Mouse (Mus musculus) gastrocnemius, postnatal 4 days (tissue): ENCODE data around the gene C8g. TPM values are rescaled to one million over a fixed set of nuclear protein-coding genes. Genes with fewer than 3 reads are reported as not detected.
A peak's percentile ranks its signal among the peaks of the same experiment; 100 is the strongest.

Source experiments
- DNase-seq, 2 experiments: peaks; one replicate each; pipeline ENCODE4 v3.0.0; 2021 to 2022; ENCODE audit warnings: low spot score in 2 of 2, mixed read lengths in 2 of 2
- total RNA-seq, 2 experiments: library from RNA; stranded (reverse); gene quantifications; 2 replicates each; pipeline ENCODE4 v1.2.3; 2021

C8g gene
- total RNA-seq, 2 experiments from 2014 or later = 0.74 to 1.2 TPM

DNA sequence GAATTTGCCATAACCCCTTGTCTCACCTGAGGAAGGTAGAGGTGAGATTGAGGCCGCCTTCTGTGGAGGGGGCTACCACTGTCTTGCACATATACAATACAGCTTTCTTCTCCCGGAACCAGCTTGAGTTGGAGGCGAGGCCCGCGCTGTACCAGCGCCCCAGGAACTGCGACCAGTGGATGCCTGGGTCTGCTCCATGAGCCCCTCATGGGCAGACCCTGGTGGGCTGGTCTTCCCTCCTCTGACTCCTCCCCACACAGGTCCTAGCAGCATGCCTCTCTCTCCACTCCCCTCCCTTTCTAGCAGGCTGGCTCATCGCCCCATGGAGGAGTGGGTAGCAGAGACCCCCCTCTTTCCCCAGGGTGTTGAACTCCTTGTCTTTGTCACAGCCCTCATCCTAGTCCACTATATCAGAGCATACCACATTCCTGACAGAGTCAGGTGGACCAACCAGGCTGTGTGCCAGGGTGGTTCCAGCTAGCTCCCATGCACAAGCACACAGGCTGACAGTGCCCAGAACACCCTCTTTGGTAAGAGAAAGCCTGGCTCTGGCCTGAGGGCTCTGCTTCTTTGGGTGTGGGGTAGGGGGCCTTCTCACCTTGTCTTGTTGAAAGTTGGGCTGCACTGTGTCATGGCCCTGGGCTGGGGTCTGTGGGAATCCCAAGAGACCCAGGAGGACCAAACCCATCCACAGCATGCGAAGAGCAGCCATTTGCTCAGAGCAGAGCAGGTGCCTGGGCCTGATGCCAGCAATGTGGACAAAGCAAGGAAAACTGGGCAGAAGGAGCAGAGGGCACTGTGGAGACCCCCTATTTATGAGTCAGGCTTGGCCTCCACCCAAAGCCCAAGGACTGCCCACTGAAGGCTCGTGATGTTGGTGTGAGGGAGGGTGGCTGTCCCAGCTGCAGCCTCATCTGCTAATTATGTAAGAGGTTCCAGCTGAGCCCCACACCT, 32.3 kb downstream of the C8g start:
- no peak for DNase-seq

- DNase-seq = no peak
These were observed 33.8 kb downstream of the C8g start for GRCm38 (mm10) chr2:25467606-25468303.

- DNase-seq = no peak
These were observed 35.5 kb downstream of the C8g start for GRCm38 (mm10) chr2:25465816-25466635.

- no peak for DNase-seq
These were observed 36.3 kb downstream of the C8g start for GRCm38 (mm10) chr2:25465256-25465655.

GRCm38 (mm10) chr2:25463630-25464029, 37.9 kb downstream of the C8g start:
- DNase-seq = no peak

DNA sequence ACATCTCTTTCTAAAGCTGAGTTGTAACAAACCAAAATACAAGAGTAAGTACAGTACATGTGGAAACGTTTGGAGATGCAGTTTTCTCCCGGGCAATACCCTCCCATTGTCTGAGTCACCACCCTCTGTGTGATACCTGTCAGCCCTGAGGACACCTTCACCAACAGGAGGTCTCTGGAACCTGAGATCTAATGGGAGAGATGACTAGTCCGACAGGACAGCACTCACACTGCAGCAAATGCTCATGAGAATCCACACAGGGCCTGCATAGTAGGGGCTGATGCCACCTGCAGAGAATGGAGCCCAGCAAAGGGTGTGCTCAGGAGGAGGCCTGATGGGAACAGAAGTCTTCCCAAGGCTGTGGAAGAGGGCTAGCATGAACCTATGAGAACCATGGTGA, 40.1 kb downstream of the C8g start:
- DNase-seq = no peak

- DNase-seq = peak; percentile 79 to 91
These were observed 40.8 kb downstream of the C8g start, which contains the start of gene Paxx for GRCm38 (mm10) chr2:25460551-25461309. Gene Paxx (minus strand): TSS chr2:25461094.

- DNase-seq = no peak
These were observed 41.4 kb downstream of the C8g start for GRCm38 (mm10) chr2:25460135-25460534.

GRCm38 (mm10) chr2:25458911-25459310, 42.6 kb downstream of the C8g start:
- DNase-seq = peak; percentile 59 to 71

- no peak for DNase-seq
These were observed 44.3 kb downstream of the C8g start for GRCm38 (mm10) chr2:25457022-25457896.

- no peak for DNase-seq
These were observed 45.1 kb downstream of the C8g start, which contains the start of gene Clic3 for GRCm38 (mm10) chr2:25456205-25456953. Gene Clic3 (plus strand): TSS chr2:25456838.

DNA sequence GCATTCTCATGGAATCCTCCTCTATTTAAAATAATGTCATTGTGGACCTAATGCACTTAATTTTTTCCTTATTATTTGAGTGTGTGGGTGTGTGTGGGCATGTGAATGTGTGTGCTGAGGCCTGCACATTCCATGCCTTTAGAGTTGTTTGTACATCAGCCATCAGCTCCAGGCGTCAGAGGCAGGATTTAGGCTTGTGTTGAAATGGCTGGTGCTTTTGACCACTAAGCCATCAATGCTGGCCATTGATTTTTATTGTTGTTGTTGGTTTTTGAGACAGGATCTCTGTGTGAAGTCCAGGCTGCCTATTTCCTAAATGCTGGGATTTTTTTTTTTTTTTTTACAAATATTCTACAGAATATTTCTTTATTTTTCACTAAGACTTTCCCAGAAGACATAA, 48.6 kb downstream of the C8g start:
- DNase-seq = no peak

GRCm38 (mm10) chr2:25450853-25451647, 50.5 kb downstream of the C8g start:
- DNase-seq = no peak

Other genes starting within 250 kb of the C8g start
- gene Tmem203, start 246.3 kb downstream of the C8g start, total RNA-seq = 10 to 100 TPM; 18.8 to 19.7 TPM
- 1 to 10 TPM; 4.8 to 6.3 TPM for gene Tprn, start 239.1 kb downstream of the C8g start, total RNA-seq
- gene Ssna1, start 229.3 kb downstream of the C8g start, total RNA-seq = 10 to 100 TPM; 55.9 to 58.1 TPM
- 10 to 100 TPM; 64.9 to 69.0 TPM for gene Anapc2, start 229.2 kb downstream of the C8g start, total RNA-seq
- not detected for gene Tmem210, start 213.6 kb downstream of the C8g start, total RNA-seq
- gene Lrrc26, start 211.8 kb downstream of the C8g start, total RNA-seq = not detected
- under 1 TPM; 0.17 to 0.26 TPM for gene Grin1, start 182.5 kb downstream of the C8g start, total RNA-seq
- gene Man1b1, start 169.4 kb downstream of the C8g start, total RNA-seq = 10 to 100 TPM; 36.5 to 40.2 TPM
- gene Dpp7, start 145.4 kb downstream of the C8g start, total RNA-seq = 10 to 100 TPM in 1 of 2 experiments, 1 to 10 TPM in 1; 8.1 to 11.9 TPM
- gene Uap1l1, start 136.0 kb downstream of the C8g start, total RNA-seq = 10 to 100 TPM; 11.2 to 14.3 TPM
- gene Sapcd2, start 129.4 kb downstream of the C8g start, total RNA-seq = 1 to 10 TPM; 6.2 TPM
- 10 to 100 TPM; 35.1 to 42.0 TPM for gene Entpd2, start 105.8 kb downstream of the C8g start, total RNA-seq
- 10 to 100 TPM; 41.2 to 45.9 TPM for gene Npdc1, start 102.4 kb downstream of the C8g start, total RNA-seq
- under 1 TPM in 1 of 2 experiments, not detected in 1; 0.34 TPM for gene Fut7, start 78.5 kb downstream of the C8g start, total RNA-seq
- 10 to 100 TPM; 12.7 to 13.8 TPM for gene Abca2, start 73.0 kb downstream of the C8g start, total RNA-seq
- under 1 TPM in 1 of 2 experiments, not detected in 1; 0.34 TPM for gene Clic3, start 44.9 kb downstream of the C8g start, total RNA-seq
- gene Paxx, start 40.6 kb downstream of the C8g start, total RNA-seq = 10 to 100 TPM; 40.0 to 45.9 TPM
- gene Ptgds, start 31.7 kb downstream of the C8g start, total RNA-seq = 1 to 10 TPM; 2.9 to 3.9 TPM
- not detected for gene Lcn12, start 7.8 kb downstream of the C8g start, total RNA-seq
- 10 to 100 TPM; 62.5 to 71.4 TPM for gene Fbxw5, start 969 bp downstream of the C8g start, total RNA-seq
- 10 to 100 TPM; 15.7 to 16.5 TPM for gene Traf2, start 45.2 kb upstream of the C8g start, total RNA-seq
- 100 to 1,000 TPM; 173 to 196 TPM for gene Edf1, start 56.1 kb upstream of the C8g start, total RNA-seq
- 1 to 10 TPM; 2.3 to 2.5 TPM for gene Mamdc4, start 73.1 kb upstream of the C8g start, total RNA-seq
- gene Phpt1, start 73.5 kb upstream of the C8g start, total RNA-seq = 10 to 100 TPM; 43.0 to 44.8 TPM
- under 1 TPM; 0.07 to 0.08 TPM for gene Ajm1, start 80.0 kb upstream of the C8g start, total RNA-seq
- gene Rabl6, start 106.8 kb upstream of the C8g start, total RNA-seq = 10 to 100 TPM; 59.3 to 65.0 TPM
- gene Ccdc183, start 116.0 kb upstream of the C8g start, total RNA-seq = not detected
- gene Tmem141, start 120.3 kb upstream of the C8g start, total RNA-seq = 10 to 100 TPM; 11.7 to 18.6 TPM
- gene Fcna, start 126.3 kb upstream of the C8g start, total RNA-seq = 10 to 100 TPM in 1 of 2 experiments, 1 to 10 TPM in 1; 9.7 to 14.3 TPM
- 1 to 10 TPM; 1.2 to 2.5 TPM for gene Lcn8, start 151.4 kb upstream of the C8g start, total RNA-seq
- not detected for gene Lcn5, start 156.2 kb upstream of the C8g start, total RNA-seq
- not detected for gene Lcn6, start 175.1 kb upstream of the C8g start, total RNA-seq
- gene Lcn10, start 181.0 kb upstream of the C8g start, total RNA-seq = not detected
- not detected for gene Obp2a, start 198.3 kb upstream of the C8g start, total RNA-seq
- gene Bmyc, start 205.0 kb upstream of the C8g start, total RNA-seq = 10 to 100 TPM; 21.5 to 25.6 TPM
- not detected for gene Obp2b, start 235.3 kb upstream of the C8g start, total RNA-seq